Mouse (Mus musculus) heart, postnatal 25 days (tissue): Measurements from ENCODE around the gene Csrnp3. TPM values are rescaled to one million over a fixed set of nuclear protein-coding genes. Genes with fewer than 3 reads are reported as not detected.

ENCODE experiments used
- DNase-seq: peaks from one replicate; pipeline ENCODE4 v3.0.0; 2022; ENCODE audit warnings: low spot score
- intact Hi-C: fragments of 180-260 bp; cut with DNase I; formaldehyde crosslinking; loops from one replicate; pipeline ENCODE4 v1.15.1; 2025
- total RNA-seq, 2 experiments: library from RNA; stranded (reverse); gene quantifications; 2 replicates each; pipeline ENCODE4 v1.2.3; 2021

Csrnp3 gene
- total RNA-seq, 2 experiments from 2014 or later: 0.22 to 0.23 TPM

- DNase-seq: no peak
Measured at GRCm38 (mm10) chr2:65859767-65860727, 14.5 kb downstream of the Csrnp3 start.

GRCm38 (mm10) chr2:65864778-65865339 is 19.3 kb downstream of the Csrnp3 start:
- no peak for DNase-seq
- intact Hi-C loops: no loop called here

More at GRCm38 (mm10) chr2:65859767-65860727, 14.5 kb downstream of the Csrnp3 start:
- intact Hi-C loops: no loop called here

- intact Hi-C loops: no loop called here
- DNase-seq: no peak
Measured at GRCm38 (mm10) chr2:65870919-65871582, 25.5 kb downstream of the Csrnp3 start.

GRCm38 (mm10) chr2:65891590-65891989 is 46.0 kb downstream of the Csrnp3 start:
- intact Hi-C loops: no loop called here
- no peak for DNase-seq

- DNase-seq: no peak
- intact Hi-C loops: no loop called here
Measured at GRCm38 (mm10) chr2:65893241-65893640, 47.7 kb downstream of the Csrnp3 start.

GRCm38 (mm10) chr2:65894299-65894698 is 48.7 kb downstream of the Csrnp3 start:
- no peak for DNase-seq
- intact Hi-C loops: no loop called here

GRCm38 (mm10) chr2:65896542-65896941 is 51.0 kb downstream of the Csrnp3 start:
- intact Hi-C loops: no loop called here
- no peak for DNase-seq

- no peak for DNase-seq
- intact Hi-C loops: no loop called here
Measured at GRCm38 (mm10) chr2:65897084-65897483, 51.5 kb downstream of the Csrnp3 start.

- DNase-seq: no peak
- intact Hi-C loops: no loop called here
Measured at GRCm38 (mm10) chr2:65899478-65899877, 53.9 kb downstream of the Csrnp3 start.

- no peak for DNase-seq
- intact Hi-C loops: no loop called here
Measured at GRCm38 (mm10) chr2:65908526-65908925, 63.0 kb downstream of the Csrnp3 start.

- intact Hi-C loops: no loop called here
- DNase-seq: no peak
Measured at GRCm38 (mm10) chr2:65909724-65910521, 64.4 kb downstream of the Csrnp3 start.

GRCm38 (mm10) chr2:65915994-65916393 is 70.4 kb downstream of the Csrnp3 start:
- no peak for DNase-seq
- intact Hi-C loops: no loop called here

- intact Hi-C loops: no loop called here
- no peak for DNase-seq
Measured at GRCm38 (mm10) chr2:65920651-65921412, 75.3 kb downstream of the Csrnp3 start.

GRCm38 (mm10) chr2:65925363-65925941 is 79.9 kb downstream of the Csrnp3 start:
- DNase-seq: no peak
- intact Hi-C loops: no loop called here

GRCm38 (mm10) chr2:65926935-65927708 is 81.6 kb downstream of the Csrnp3 start:
- intact Hi-C loops: no loop called here
- DNase-seq: no peak

GRCm38 (mm10) chr2:65929286-65929685 is 83.7 kb downstream of the Csrnp3 start:
- DNase-seq: no peak
- intact Hi-C loops: no loop called here

- no peak for DNase-seq
- intact Hi-C loops: no loop called here
Measured at GRCm38 (mm10) chr2:65929927-65930326, 84.4 kb downstream of the Csrnp3 start.

GRCm38 (mm10) chr2:65931313-65931712 is 85.7 kb downstream of the Csrnp3 start:
- DNase-seq: no peak
- intact Hi-C loops: no loop called here
